Mouse (Mus musculus): ENCODE results near the gene Snrpn. TPM values are rescaled to one million over a fixed set of nuclear protein-coding genes. Genes with fewer than 3 reads are reported as not detected.
"Not testable (repeated sequence)": the region's sequence is repeated elsewhere in the genome, so short reads cannot be mapped to it uniquely, and the experiment has no call there.

Snrpn gene
- not detected in 2 replicates for total RNA-seq (2017)

DNA sequence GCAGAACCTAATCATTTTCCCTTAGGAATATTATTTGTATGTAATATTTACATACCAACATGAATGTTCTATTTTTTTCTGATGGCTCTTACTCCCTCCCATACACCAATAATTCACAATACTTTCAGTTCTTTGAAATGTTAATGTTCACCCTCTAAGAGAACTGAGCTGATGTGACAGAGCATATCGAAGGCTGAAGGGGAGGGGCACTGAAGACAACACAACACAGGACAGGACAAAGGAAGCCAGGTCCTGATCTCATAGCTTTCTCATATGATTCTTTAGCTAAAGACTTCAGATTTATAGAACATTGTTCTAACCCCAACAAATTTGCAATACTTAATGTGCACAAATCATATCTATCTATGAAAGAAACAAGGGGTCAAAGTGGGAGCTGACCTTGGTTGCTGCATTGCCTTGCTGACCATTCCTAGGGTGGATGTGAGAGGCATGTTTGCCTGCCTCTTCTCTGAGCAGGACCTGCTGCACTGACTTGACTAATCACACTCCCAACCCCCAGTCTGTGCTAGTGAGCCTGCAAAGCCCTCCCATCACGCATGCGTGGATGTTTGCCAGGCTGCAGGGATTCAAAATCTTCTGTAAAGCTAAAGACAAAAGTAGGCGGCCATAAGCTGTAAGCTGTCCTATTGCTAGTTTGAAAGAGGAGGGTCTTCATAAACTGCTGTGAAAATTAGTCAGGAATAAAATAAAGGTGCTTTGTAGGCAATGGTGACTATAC, at the start of gene Snrpn:
Snrpn (minus strand) TSS at position 478 of the 739 bp plus-strand sequence.
- no peak for ATAC-seq (ENCODE audit: extremely low read depth, insufficient number of reproducible peaks, low FRiP score, poor library complexity, severe bottlenecking)

DNA sequence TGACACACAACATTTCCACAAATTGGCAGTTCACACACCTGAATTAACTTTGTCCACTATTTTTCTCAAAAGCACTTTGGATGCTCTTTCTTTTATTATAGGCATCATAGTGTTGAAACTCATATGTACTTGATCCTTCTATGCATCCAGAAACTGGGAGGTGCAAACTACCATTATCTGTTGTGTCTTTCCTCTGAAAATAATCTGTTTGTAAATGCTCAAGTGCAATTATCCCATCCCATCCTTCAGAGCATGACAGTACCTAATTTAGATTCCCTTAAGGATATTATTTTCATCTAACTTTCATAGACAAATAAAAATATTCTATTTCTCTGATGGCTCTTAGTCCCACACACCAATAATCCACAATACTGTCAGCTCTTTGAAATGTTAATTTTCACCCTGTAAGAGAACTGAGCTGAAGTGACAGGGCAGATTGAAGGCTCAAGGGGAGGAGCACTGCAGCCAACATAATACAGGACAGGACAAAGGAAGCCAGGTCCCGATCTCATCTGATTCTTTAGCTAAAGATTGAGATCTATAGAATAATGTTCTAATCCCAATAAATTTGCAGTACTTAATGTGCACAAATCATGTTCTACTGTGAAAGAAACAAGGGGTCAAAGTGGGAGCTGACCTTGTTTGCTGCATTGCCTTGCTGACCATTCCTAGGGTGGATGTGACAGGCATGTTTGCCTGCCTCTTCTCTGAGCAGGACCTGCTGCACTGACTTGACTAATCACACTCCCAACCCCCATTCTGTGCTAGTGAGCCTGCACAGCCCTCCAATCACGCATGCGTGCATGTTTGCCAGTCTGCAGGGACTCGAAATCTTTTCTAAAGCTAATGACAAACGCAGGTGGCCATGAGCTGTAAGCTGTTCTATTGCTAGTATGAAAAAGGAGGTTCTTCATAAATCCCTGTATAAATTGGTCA, 30.5 kb upstream of the Snrpn start:
- no peak for ATAC-seq (ENCODE audit: extremely low read depth, insufficient number of reproducible peaks, low FRiP score, poor library complexity, severe bottlenecking)

DNA sequence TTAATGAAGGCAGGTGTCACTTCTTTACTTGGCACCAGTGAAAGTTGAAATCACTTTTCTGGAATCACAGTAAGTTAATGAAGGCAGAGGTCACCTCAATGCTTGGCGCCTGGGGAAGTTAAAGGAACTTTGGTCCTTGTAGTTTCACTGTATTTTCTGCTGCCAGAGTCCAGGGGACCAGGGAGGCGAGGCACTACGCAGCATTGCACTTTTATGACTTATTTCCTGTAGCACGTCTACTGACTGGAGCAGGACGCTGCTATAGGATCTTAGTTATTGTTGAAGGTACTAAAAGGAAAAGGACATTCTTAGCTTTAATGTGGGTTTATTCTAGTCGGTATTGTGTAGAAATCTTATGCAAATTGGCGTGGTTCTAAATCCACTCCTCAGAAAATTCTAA, 14.7 kb downstream of the Snrpn start:
- no peak for ATAC-seq (ENCODE audit: extremely low read depth, insufficient number of reproducible peaks, low FRiP score, poor library complexity, severe bottlenecking)

DNA sequence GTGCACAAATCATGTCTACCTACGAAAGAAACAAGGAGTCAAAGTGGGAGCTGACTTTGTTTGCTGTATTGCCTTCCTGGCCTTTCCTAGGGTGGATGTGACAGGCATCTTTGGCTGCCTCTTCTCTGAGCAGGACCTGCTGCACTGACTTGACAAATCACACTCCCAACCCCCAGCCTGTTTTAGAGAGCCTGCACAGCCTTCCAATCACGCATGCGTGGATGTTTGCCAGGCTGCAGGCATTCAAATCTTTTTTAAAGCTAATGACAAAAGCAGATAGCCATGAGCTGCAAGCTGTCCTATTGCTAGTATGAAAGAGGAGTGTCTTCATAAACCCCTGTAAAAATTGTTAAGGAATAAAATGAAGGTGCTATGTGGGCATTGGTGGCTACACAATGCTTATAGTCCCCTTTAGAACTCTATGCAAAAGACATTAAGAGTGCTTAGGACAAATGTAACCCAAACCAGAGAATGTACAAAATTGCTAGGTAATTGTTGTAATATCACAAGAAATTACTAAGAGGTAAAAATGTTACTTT, 16.9 kb downstream of the Snrpn start:
- not testable (repeated sequence) for ATAC-seq (ENCODE audit: extremely low read depth, insufficient number of reproducible peaks, low FRiP score, poor library complexity, severe bottlenecking)

DNA sequence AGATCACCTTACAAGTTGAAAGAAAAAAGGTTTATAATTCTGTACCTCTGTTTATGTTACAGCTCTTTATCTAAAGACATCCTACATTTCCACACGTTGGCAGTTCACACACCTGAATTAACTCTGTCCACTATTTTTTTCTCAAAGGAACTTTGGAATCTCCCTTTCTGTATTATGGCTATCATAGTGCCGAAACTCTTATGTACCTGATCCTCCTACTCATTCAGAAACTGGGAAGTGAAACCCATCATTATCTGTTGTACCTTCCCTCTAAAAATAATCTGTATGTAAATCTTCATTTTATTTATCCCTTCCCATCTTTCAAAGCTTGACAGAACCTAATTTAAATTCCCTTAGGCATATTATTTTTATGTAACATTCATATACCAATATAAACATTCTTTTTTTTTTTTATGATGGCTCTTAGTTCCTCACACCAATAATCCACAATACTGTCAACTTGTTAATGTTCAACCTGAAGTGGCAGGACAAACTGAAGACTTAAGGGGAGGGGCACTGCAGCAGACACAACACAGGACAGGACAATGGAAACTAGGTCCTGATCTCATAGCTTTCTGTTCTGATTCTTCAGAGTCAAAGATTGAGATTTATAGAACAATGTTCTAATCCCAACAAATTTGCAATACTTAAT, 17.5 kb downstream of the Snrpn start:
- ATAC-seq (ENCODE audit: extremely low read depth, insufficient number of reproducible peaks, low FRiP score, poor library complexity, severe bottlenecking), result no peak

DNA sequence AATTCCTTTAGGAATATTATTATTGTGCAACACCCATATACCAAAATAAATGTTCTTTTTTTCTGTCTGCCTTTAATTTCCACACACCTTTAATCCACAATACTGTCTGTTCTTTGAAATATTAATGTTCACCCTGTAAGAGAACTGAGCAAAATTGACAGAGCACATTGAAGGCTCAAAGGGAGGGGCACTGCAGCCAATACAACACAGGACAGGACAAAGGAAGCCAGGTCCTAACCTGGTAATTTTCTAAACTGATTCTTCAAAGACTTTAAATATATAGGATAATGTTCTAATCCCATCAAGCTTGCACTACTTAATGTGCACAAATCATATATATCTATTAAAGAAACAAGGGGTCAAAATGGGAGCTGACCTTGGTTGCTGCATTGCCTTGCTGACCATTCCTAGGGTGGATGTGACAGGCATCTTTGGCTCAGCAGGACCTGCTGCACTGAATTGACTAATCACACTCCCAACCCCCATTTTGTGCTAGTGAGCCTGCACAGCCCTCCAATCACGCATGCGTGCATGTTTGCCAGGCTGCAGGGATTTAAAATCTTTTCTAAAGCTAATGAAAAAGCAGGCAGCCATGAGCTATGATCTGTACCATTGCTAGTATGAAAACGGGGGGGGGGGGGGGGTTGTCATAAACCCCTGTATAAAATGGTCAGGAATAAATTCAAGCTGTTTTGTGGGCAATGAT, 42.7 kb downstream of the Snrpn start:
- ATAC-seq (ENCODE audit: extremely low read depth, insufficient number of reproducible peaks, low FRiP score, poor library complexity, severe bottlenecking), result no peak

DNA sequence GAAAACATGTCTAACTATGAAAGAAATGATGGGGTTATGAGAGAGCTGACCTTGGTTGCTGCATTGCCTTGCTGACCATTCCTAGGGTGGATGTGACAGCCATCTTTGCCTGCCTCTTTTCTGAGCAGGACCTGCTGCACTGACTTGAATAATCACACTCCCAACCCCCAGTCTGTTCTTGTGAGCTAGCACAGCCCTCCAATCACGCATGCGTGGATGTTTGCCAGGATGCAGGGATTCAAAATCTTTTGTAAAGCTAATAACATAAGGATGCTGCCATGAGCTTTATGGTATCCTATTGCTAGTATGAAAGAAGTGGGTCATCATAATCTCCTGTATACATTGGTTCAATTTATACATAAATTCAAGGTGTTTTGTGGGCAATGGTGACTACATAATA, 63.7 kb downstream of the Snrpn start:
- ATAC-seq (ENCODE audit: extremely low read depth, insufficient number of reproducible peaks, low FRiP score, poor library complexity, severe bottlenecking), result no peak

DNA sequence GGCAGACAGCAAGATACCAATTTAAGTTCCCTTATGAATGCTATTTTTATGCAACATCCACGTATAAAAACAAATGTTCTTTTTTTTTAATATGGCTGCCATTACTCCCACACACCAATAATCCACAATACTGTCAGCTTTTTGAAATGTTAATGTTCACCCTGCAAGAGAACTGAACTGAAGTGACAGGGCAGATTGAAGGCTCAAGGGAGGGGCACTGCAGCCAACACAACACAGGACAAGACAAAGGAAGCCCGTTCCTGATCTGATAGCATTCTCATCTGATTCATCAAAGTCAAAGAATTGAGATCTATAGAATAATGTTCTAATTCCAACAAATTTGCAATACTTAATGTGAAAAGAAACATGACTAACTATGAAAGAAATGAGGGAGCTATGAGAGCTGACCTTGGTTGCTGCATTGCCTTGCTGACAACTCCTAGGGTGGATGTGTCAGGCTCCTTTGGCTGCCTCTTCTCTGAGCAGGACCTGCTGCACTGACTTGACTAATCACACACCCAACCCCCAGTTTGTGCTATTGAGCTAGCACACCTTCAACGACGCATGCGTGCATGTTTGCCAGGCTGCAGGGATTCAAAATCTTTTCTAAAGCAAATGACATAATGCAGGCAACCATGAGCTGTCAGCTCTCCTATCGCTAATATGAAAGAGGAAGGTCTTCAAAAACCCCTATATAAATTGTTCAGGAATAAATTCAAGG, 92.4 kb downstream of the Snrpn start:
- ATAC-seq (ENCODE audit: extremely low read depth, insufficient number of reproducible peaks, low FRiP score, poor library complexity, severe bottlenecking), result no peak

DNA sequence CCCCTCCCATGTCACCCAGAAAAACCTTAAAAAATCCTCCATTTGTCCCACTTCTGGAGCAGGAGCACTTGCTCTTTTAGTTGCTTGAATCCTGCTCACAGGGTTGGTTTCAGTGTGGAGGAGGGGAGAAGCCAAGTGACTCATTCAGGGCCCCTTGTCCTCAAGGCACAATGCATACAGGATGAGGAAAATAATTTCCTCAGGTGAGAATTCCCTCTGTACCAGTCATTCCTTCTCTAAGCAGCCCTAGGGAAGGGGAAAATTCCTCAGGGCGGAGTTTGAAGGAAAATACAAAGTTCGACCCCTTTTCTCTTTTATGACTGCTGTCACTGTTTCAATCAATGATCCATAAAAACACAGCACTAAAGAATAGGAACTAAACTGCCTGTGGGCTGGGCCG, 126.8 kb downstream of the Snrpn start:
- no peak for ATAC-seq (ENCODE audit: extremely low read depth, insufficient number of reproducible peaks, low FRiP score, poor library complexity, severe bottlenecking)

DNA sequence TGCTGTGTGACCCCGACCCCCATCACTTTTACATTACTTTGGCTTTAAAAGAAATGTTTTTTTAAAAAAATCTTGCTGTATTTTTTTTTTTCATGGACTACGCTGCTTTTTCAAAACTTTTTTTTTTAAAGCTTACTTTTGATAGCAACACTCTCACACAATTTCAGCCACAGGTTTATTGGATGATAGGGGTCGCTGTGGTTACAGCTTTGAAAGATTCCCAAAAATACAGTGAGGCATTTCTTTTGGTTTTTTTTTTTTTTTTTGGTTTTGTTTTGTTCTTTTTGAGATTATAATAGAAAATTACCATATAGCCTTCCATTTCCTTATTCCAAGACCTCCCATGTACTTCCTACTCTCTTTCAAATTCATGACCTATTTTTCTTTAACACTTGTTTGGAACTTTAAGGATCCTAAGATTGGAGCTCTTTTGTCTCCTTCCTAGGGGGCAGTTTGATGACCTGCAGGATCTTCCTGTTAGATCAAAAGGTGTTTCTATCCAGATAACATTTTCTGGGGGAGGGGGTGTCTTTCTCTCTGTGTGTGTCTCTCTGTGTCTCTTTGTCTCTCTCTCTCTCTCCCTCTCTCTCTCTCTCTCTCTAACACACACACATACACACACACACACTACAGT, 132.2 kb downstream of the Snrpn start:
- no peak for ATAC-seq (ENCODE audit: extremely low read depth, insufficient number of reproducible peaks, low FRiP score, poor library complexity, severe bottlenecking)

DNA sequence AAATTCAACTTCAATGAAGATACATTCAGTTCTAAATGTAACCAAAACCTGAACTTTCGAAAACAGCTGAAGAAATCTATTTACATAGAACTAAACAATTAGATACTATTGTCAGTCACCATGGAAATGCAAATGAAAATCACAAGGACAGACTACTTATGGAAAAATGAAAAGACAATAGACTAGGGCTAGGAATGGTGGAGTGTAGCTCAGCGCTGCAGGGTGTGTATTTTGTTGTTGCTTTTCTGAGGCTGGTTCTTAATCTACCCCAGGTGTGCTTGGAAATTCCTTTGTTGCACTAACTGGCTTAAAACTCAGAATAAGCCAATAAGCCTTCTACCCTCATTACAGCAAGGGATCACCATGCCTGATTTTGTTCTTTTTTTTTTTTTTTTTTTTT, 133.8 kb downstream of the Snrpn start:
- ATAC-seq (ENCODE audit: extremely low read depth, insufficient number of reproducible peaks, low FRiP score, poor library complexity, severe bottlenecking), result no peak

DNA sequence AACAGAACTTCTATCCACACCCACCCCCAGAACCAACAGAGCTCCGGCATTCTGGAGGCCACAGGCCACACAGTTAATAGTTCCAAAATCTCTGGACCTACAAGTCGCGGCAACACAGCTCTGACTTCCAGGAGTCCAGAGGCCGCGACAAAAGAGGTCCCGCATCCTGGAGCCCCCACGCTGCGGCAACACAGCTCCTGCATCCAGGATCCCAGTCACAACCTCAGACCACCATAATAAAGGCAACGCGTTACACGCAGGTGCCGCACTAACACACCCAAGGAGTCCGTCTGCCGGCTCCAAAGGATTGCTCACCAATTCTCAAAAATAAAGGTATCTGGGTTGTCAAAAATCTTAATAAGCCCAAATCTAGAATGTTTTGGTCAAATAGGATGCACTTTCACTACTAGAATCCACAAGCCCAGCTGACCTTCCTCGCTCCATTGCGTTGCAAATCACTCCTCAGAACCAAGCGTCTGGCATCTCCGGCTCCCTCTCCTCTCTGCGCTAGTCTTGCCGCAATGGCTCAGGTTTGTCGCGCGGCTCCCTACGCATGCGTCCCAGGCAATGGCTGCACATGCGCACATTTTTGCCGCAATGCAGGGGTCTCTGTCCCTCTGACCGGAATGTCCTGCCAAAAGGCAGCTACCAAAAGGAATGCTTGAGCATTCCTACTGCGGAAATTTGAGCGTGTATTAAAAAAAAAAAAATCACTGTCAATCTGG, 135.3 kb downstream of the Snrpn start, which contains the start of the genes Snurf and Gm38393:
Snurf (minus strand) TSS at position 444 of the 725 bp plus-strand sequence.
Gm38393 (minus strand) TSS at position 459 of the 725 bp plus-strand sequence.
- ATAC-seq (ENCODE audit: extremely low read depth, insufficient number of reproducible peaks, low FRiP score, poor library complexity, severe bottlenecking), result no peak

DNA sequence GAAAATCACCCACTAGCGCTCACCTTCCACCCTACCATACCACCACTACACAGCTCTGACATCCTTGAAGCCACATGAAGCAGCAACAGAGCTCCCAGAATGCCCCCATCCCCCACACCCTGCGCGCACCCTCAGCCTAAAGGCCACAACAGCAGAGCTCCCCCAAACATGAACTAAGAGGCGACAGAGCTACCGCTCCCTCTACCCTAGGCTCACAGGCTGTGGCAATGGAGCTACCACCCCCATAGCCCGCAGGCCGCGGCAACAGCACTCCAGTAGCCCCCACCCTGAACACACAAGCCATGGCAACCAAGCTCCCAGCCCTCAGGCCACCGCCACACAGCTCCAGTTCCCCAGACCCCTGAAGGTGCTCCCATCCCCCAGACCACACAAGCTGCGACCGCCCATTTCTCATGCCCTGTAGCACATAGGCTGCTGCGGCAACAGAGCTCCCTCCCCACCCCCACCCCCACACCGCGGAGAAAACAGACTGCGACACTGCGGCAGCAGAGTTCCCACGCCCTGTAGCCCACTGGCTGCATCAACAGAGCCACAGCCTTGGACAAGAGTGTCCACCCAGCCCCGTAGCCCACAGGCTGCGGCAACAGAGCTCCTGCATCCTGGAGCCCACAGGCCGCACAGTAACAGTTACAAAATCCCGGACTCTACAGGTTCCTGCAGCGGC, 136.0 kb downstream of the Snrpn start:
- ATAC-seq (ENCODE audit: extremely low read depth, insufficient number of reproducible peaks, low FRiP score, poor library complexity, severe bottlenecking), result no peak

DNA sequence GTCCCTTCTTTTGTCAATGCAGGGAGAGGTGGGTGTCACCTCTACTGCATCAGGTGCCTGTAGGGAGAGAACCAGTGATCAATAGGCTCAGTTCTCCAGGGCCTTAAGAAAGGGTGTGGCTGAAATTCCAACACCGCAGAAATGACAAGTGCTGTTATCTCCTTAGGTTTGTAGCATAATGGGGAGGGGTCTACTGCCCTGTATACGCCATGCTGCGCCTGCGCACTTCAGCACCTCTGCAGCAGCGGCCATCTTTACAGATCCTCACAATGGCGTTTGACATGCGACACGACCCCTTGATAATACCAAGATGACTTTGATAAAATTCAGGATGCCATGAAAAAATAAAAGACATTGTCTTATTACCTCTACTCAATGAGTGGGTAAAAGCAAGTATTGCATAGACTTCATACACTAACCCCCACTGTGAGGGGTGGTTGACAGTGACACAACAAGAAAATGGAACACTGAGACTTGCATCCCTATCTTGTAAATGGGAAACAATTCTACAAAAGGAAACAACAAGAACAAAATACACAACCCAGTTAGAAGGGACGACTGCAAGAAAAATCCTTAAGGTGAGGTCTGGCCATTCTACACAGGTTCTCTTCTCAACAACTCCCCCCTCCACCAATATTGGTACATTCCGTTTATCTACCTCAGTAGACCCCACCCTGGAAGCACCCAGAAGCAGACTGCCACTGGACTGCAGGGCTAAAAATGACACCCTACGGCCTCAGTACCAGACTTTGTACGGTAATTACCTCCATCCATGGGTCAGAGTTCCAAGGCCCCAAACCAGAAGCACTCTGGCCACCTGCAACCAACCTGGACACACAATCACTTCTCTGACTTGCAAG, 136.8 kb downstream of the Snrpn start:
- no peak for ATAC-seq (ENCODE audit: extremely low read depth, insufficient number of reproducible peaks, low FRiP score, poor library complexity, severe bottlenecking)

DNA sequence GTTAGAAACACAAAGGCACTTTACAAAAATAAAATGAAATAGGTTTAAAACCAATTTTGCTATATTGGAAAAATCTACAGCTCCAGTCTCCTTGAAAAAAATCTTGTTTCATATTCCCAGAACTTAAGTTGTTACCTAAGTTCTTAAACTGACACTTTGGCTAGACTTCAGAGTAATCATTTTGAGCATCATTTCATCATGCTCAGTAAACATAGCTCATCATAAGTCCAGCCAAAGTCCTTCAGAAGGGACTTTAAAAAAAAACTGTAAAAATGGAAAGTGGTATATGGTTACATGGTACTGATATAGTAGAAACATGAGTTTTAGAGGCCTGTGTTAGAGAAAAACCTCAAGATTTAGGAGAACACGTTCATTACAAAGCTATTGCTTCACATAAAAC, 161.4 kb downstream of the Snrpn start:
- no peak for ATAC-seq (ENCODE audit: extremely low read depth, insufficient number of reproducible peaks, low FRiP score, poor library complexity, severe bottlenecking)

Data from neutrophil, adult 5-6 weeks (primary cell).